Mouse (Mus musculus) ovary, postnatal 10 days (tissue): ENCODE data around the gene Pin1.

Source experiments
- DNase-seq: peaks from one replicate; pipeline ENCODE4 v3.0.0; 2022; ENCODE audit warnings: low spot score

The Pin1 gene

GRCm38 (mm10) chr9:20705420-20705819 is 53.5 kb downstream of the Pin1 start:
- no peak for DNase-seq

DNA sequence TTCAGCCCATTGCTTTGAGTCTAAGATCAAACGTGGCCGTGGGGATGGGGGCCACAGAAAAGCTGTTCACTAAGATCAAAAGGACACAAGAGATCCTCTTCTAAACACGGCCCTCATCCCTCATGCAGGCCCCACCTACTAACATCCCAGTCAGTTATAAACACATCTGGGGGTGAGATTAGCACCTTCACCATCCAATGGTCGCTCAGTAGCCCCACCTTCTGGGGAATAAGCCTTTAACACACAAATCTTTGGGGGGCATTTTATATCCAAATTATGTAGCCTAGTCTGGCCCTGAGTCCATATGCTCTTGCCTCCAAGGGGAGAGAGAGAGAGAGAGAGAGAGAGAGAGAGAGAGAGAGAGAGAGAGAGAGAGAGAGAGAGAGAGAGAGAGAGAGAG is 54.1 kb downstream of the Pin1 start:
- DNase-seq = no peak

- no peak for DNase-seq
Measured at GRCm38 (mm10) chr9:20710471-20710870, 58.6 kb downstream of the Pin1 start.

DNA sequence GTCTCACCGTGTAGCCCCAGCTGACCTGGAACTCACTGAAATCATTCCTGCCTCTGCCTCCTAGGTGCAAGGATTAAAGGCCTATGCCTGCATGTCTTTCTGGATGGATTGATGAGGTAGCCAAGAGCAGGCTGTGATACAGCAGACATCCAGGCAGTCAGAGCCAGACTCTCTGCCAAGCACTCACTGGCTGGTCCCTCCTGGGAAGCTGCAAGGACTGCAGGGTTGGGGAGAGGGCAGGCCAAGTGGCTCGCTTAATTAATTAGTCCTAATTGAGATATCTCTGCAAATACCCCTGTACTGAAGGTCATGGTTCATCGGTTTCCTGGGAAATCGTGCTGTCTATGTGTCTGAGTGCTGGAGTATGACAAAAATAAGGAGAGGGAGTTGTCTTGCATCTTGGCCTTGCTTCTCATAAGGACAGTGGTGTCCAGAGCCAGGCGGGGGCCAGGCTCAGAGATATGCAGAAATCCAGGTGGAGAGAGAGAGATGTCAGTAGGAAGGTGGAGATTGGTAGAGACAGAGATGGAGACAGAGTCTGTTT is 61.1 kb downstream of the Pin1 start:
- no peak for DNase-seq

- no peak for DNase-seq
Measured at GRCm38 (mm10) chr9:20713478-20713987, 61.6 kb downstream of the Pin1 start.

DNA sequence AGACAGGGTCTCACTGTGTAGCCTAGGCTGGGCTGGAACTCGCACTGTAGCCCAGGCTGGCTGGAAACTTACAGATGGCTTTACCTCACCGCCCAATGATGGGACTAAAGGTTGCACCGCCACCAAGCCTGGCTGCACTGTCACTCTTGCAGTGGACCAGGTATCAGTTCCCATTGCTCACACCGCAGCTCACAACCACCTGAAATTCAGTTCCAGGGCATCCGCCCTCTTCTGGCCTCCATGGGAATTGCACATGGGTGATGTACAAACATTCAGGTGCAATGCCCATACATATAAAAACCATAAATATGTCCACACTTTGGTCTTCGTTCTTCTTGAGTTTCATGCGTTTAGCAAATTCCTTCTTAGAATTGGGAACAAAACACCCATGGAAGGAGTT is 63.4 kb downstream of the Pin1 start:
- DNase-seq = no peak
